In the genomic region with DNA sequence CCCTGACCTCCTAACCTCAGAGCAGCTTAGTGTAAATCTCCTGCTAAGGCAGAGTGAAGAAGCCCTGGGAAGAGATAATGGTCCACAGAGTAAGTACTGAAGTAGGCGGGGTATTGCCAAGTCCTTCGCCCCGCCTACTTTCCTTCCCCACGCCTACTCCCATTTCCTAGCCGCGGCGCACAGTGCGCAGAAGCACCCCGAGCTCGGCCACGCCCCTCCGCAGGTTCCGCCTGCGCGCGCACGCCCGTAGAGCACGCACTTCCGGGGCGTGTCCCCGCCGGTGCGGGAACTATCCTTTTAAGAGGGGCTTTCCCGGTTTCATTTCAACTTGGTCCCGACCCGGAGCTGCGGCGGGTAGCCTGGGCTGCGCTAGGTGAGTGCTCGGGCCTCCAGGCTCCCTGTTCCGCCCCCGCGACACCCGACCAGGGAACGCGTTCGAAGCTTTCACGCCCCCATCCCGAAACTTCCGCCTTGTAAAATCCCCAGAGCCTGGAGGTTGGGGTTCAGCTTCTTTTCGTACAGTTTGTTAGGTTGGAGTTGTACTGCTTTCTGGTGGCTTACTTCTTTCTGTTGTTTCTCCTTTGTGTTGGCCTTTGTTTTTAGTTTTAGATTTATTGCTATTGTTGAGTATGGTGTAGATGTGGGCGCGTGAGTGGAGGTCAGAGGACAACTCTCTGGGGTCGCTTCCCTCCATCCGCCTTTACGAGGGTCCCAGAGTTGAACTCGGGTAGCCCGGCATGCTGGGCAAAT, we compare ENCODE assay signal across 7 mouse cellular contexts. TPM values are rescaled to one million over a fixed set of nuclear protein-coding genes. Genes with fewer than 3 reads are reported as not detected.
DNase-seq lines count a peak whose midpoint lies in the region; ATAC-seq lines count a peak whose summit lies in the region.

Gene Katna1, plus strand, starts transcription at position 250 of the 750 bp plus-strand sequence.

- peak within 1 kb of the TSS; percentile 73 for H3K27ac ChIP-seq in intestine, embryonic 16.5 days (ENCODE audit: low read length)
- no peak within 1 kb of the TSS for H3K27ac ChIP-seq in midbrain, embryonic 11.5 days (ENCODE audit: low read depth, low read length)

- ATAC-seq in intestine, embryonic 16.5 days: peak; percentile 99
- peak; percentile 98 for ATAC-seq in midbrain, embryonic 11.5 days (ENCODE audit: low FRiP score)

- intact Hi-C loops in left cerebral cortex, postnatal 36 days (cut with DNase I): loop anchor here (5.0 kb wide), 1 partner anchor 56 kb away; no protein-coding TSS in a partner anchor

- WGBS in intestine, embryonic 16.5 days: under 1% methylated on average over 49 of the region's 49 CpGs
- under 1% methylated on average over 49 of the region's 49 CpGs for WGBS in midbrain, embryonic 11.5 days

- no peaks in the 10 kb centered on the region for H3K9me3 ChIP-seq in intestine, embryonic 16.5 days (ENCODE audit: control insufficient read depth, low read length)
- H3K9me3 ChIP-seq in midbrain, embryonic 11.5 days (ENCODE audit: control insufficient read depth, low read length): no peaks in the 10 kb centered on the region

- H3K36me3 ChIP-seq in intestine, embryonic 16.5 days (ENCODE audit: control insufficient read depth, insufficient read depth, low read length): 0 out of 2 replicates have a peak, but pooled peaks cover 3% of the 10 kb centered on the region
- H3K36me3 ChIP-seq in midbrain, embryonic 11.5 days (ENCODE audit: control insufficient read depth, insufficient read depth, low read length): no peaks in the 10 kb centered on the region

- H3K9ac ChIP-seq in intestine, embryonic 16.5 days (ENCODE audit: low read depth, low read length): peak within 1 kb of the TSS; percentile 78
- peak within 1 kb of the TSS; percentile 78 for H3K9ac ChIP-seq in midbrain, embryonic 11.5 days (ENCODE audit: low read length)

- H3K27me3 ChIP-seq in intestine, embryonic 16.5 days (replicated peaks; ENCODE audit: control insufficient read depth, insufficient read depth, low read length): no peaks in the 10 kb centered on the region
- H3K27me3 ChIP-seq in midbrain, embryonic 11.5 days (ENCODE audit: control insufficient read depth, insufficient read depth, low read length): no peaks in the 10 kb centered on the region

- peak within 1 kb of the TSS; percentile 84 for H3K4me3 ChIP-seq in intestine, embryonic 16.5 days (ENCODE audit: low read length)
- H3K4me3 ChIP-seq in midbrain, embryonic 11.5 days (ENCODE audit: low read depth, low read length): peak within 1 kb of the TSS; percentile 82

- H3K4me1 ChIP-seq in intestine, embryonic 16.5 days (ENCODE audit: control insufficient read depth, insufficient read depth, low read length): 0 out of 2 replicates have a peak, but pooled peaks cover 5% of the 10 kb centered on the region
- peaks cover 3% of the 10 kb centered on the region for H3K4me1 ChIP-seq in midbrain, embryonic 11.5 days (ENCODE audit: control insufficient read depth, insufficient read depth, low read length)

- H3K4me2 ChIP-seq in intestine, embryonic 16.5 days (ENCODE audit: low read depth, low read length): peak within 1 kb of the TSS; percentile 78
- H3K4me2 ChIP-seq in midbrain, embryonic 11.5 days: peak within 1 kb of the TSS; percentile 87

- DNase-seq in adrenal gland, adult 8-10 months: peak; percentile 92
- peak; percentile 95 for DNase-seq in embryo, embryonic 9.5 days (ENCODE audit: extremely low spot score)
- peak; percentile 87 to 92 for DNase-seq in gastrocnemius, postnatal 4 days (ENCODE audit: low spot score in 2 of 2)
- peak; percentile 88 for DNase-seq in left cerebral cortex, postnatal 36 days (ENCODE audit: low spot score in 2 of 2)
- peak; percentile 99 for DNase-seq in midbrain, embryonic 11.5 days (ENCODE audit: low spot score, missing footprints)
- peak; percentile 94 for DNase-seq in skeletal muscle tissue, adult 2 months (ENCODE audit: low read depth, low spot score)

RNA-seq across cellular contexts. Expression of gene Katna1, which starts in this region (rescaled TPM):
- 10 to 100 TPM; 32.4 to 35.4 (median 32.6) TPM for total RNA-seq in adrenal gland, adult 8-10 months (2022)
- 10 to 100 TPM; 19.7 to 21.9 TPM for total RNA-seq in gastrocnemius, postnatal 4 days (2021)
- polyA plus RNA-seq in intestine, embryonic 16.5 days (2015; fragmentation: Nextera tagmentation; extraction: Ambion mirVana): 54.2 and 60.4 TPM in 2 replicates
- 10 to 100 TPM; 12.4 to 17.5 TPM for total RNA-seq in left cerebral cortex, postnatal 36 days (2021)
- 73.1 and 73.8 TPM in 2 replicates for polyA plus RNA-seq in midbrain, embryonic 11.5 days (2014; fragmentation: Nextera tagmentation; extraction: Ambion mirVana)
